Mouse (Mus musculus): ENCODE data around the gene Ints11. TPM values are rescaled to one million over a fixed set of nuclear protein-coding genes. Genes with fewer than 3 reads are reported as not detected.

Gene Ints11
- polyA plus RNA-seq, 1 experiment, result 21.7 TPM

DNA sequence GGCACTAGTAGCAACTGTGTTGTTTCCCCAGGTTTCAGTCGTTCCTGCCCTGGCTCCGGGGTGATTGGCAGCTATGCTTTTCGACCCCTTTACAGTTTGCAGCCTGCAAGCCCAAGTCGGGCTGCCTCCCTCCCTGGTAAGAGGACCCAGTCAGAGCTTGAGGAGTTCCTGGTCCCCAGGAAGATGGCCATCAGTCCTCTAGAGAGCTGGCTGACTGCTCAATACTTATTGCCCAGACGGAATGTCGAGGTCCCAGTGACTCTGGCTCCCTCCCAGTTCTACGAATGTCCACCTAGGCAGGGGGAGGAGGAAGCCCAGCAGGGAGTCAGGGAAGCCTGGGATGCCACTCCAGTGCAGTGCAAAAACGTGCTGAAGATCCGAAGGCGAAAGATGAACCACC is 37.0 kb upstream of the Ints11 start:
- no peak for TF ChIP-seq POLR2A (IDR thresholded peaks at IDR 0.05; ENCODE audit: control insufficient read depth, low read depth, low read length)
- TF ChIP-seq CTCF (IDR thresholded peaks at IDR 0.05; ENCODE audit: control insufficient read depth, insufficient read depth, insufficient replicate concordance, low read depth, low read length), result no peak
- peaks cover 2% of the 10 kb centered on the region; the same call in 1 of the 2 replicates for H3K4me1 ChIP-seq (ENCODE audit: control insufficient read depth, insufficient read depth, low read length)
- H3K36me3 ChIP-seq (ENCODE audit: control insufficient read depth, insufficient read depth, low read length), result no peaks in the 10 kb centered on the region
- peak overlapping the region; percentile 88 for H3K4me3 ChIP-seq (ENCODE audit: control insufficient read depth, low read depth, low read length)
- H3K27me3 ChIP-seq (ENCODE audit: control insufficient read depth, insufficient read depth, low read length), result no peaks in the 10 kb centered on the region
- H3K27ac ChIP-seq (ENCODE audit: control insufficient read depth, insufficient read depth, low read depth, low read length), result no peak overlapping the region

- Histone ChIP-seq H3K27me3 (ENCODE audit: control insufficient read depth, insufficient read depth, low read length) (no peaks in the 10 kb centered on the region), H3K4me3 (ENCODE audit: control insufficient read depth, low read depth, low read length) (no peak overlapping the region), H3K36me3 (ENCODE audit: control insufficient read depth, insufficient read depth, low read length) (no peaks in the 10 kb centered on the region), H3K4me1 (ENCODE audit: control insufficient read depth, insufficient read depth, low read length) (peaks cover 7% of the 10 kb centered on the region), H3K27ac (ENCODE audit: control insufficient read depth, insufficient read depth, low read depth, low read length) (no peak overlapping the region)
- TF ChIP-seq POLR2A (IDR thresholded peaks at IDR 0.05; ENCODE audit: control insufficient read depth, low read depth, low read length), result no peak
- no peak for TF ChIP-seq CTCF (IDR thresholded peaks at IDR 0.05; ENCODE audit: control insufficient read depth, insufficient read depth, insufficient replicate concordance, low read depth, low read length)
Measured at GRCm38 (mm10) chr4:155833234-155833633, 36.1 kb upstream of the Ints11 start.

DNA sequence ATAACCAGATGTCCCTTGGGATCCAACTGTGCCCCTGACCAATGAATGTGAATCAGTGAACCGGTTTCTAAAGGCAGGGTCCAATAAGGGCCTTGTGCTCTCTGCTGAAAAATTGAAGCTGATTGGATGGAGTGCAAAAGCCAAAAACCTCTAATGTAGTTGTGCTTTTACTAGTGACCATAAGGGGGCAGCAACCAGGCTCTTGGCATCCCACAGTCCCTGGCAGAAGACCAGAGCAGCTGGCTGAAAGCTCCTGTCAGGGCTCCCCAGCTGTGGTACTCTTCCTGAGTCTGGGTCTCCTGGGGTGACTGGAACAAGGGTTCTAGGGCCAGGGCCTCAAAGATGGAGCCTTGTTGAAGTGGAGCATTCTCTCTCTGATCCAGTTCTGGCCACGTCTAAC is 35.5 kb upstream of the Ints11 start:
- Histone ChIP-seq H3K4me3 (ENCODE audit: control insufficient read depth, low read depth, low read length) (no peak overlapping the region), H3K4me1 (ENCODE audit: control insufficient read depth, insufficient read depth, low read length) (peaks cover 7% of the 10 kb centered on the region), H3K36me3 (ENCODE audit: control insufficient read depth, insufficient read depth, low read length) (no peaks in the 10 kb centered on the region), H3K27ac (ENCODE audit: control insufficient read depth, insufficient read depth, low read depth, low read length) (no peak overlapping the region), H3K27me3 (ENCODE audit: control insufficient read depth, insufficient read depth, low read length) (no peaks in the 10 kb centered on the region)
- TF ChIP-seq CTCF (IDR thresholded peaks at IDR 0.05; ENCODE audit: control insufficient read depth, insufficient read depth, insufficient replicate concordance, low read depth, low read length) (peak; percentile 36; the same call in 1 of the 2 replicates), POLR2A (IDR thresholded peaks at IDR 0.05; ENCODE audit: control insufficient read depth, low read depth, low read length) (no peak)

DNA sequence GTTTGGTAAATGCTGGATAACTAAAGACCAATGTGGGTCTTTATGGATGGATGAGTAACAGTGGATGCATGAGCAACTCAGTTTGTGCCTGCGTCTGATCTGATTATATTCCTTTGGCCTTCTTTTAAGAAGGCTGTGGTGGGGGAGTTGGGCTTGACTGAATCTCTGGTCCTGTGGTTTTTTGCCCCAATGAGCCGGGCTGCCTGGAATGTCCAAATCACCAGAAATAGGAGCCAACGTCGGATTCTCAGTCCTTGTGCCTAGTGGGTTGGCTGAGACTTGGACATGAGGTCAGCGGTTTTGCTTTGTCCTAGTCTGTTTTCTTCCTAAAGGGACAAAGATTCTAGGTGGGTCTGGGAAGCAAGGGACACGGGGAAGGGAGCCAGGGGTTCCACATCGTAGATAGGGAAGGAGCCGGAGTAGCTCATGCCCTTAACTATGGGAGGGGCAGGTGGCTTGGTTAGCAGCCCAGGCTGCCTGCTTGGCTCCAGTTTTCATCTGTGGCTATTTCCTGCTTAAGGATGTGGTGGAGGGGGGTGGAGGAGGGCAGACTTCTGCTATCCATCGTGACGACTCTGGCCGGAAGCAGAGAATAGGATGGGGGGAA is 31.8 kb upstream of the Ints11 start:
- no peak for TF ChIP-seq CTCF (IDR thresholded peaks at IDR 0.05; ENCODE audit: control insufficient read depth, insufficient read depth, insufficient replicate concordance, low read depth, low read length)
- TF ChIP-seq POLR2A (IDR thresholded peaks at IDR 0.05; ENCODE audit: control insufficient read depth, low read depth, low read length), result no peak
- H3K27ac ChIP-seq (ENCODE audit: control insufficient read depth, insufficient read depth, low read depth, low read length), result peak overlapping the region; percentile 63
- H3K4me1 ChIP-seq (ENCODE audit: control insufficient read depth, insufficient read depth, low read length), result peaks cover 22% of the 10 kb centered on the region

GRCm38 (mm10) chr4:155838187-155839153 is 30.9 kb upstream of the Ints11 start:
- H3K27ac ChIP-seq (ENCODE audit: control insufficient read depth, insufficient read depth, low read depth, low read length), result peak overlapping the region; percentile 63
- H3K36me3 ChIP-seq (ENCODE audit: control insufficient read depth, insufficient read depth, low read length), result no peaks in the 10 kb centered on the region; the same call in 1 of the 2 replicates

More for the DNA sequence above, 31.8 kb upstream of the Ints11 start:
- Histone ChIP-seq H3K4me3 (ENCODE audit: control insufficient read depth, low read depth, low read length) (no peak overlapping the region), H3K27me3 (ENCODE audit: control insufficient read depth, insufficient read depth, low read length) (no peaks in the 10 kb centered on the region), H3K36me3 (ENCODE audit: control insufficient read depth, insufficient read depth, low read length) (no peaks in the 10 kb centered on the region)

DNA sequence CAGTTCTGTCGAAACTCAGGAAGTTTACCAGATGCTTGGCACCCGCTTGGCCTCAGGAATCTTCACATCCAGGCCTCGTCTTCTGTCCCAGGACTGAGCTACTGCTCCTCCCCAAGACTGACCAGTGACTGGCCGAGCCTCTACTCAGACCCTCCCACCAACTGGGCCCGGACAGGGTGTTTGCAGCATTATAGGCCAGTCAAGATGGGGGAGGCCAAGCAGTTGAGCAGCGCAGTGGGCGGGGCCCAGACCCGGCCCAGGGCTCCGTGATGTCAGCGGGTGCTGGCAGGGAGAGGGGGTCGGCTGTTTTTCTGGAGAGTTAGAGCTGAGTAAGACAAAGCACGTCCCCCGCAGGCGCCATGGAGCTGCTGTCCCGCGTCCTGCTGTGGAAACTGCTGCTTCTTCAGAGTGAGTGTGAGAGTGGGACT is 29.8 kb upstream of the Ints11 start, which contains the start of gene Mxra8:
Gene Mxra8, plus strand, starts transcription at position 198 of the 428 bp plus-strand sequence.
- Histone ChIP-seq H3K36me3 (ENCODE audit: control insufficient read depth, insufficient read depth, low read length) (no peaks in the 10 kb centered on the region; the same call in 1 of the 2 replicates), H3K27ac (ENCODE audit: control insufficient read depth, insufficient read depth, low read depth, low read length) (peak within 1 kb of the TSS; percentile 64), H3K27me3 (ENCODE audit: control insufficient read depth, insufficient read depth, low read length) (no peaks in the 10 kb centered on the region), H3K4me3 (ENCODE audit: control insufficient read depth, low read depth, low read length) (peak within 1 kb of the TSS; percentile 58), H3K4me1 (ENCODE audit: control insufficient read depth, insufficient read depth, low read length) (peaks cover 22% of the 10 kb centered on the region)
- TF ChIP-seq CTCF (IDR thresholded peaks at IDR 0.05; ENCODE audit: control insufficient read depth, insufficient read depth, insufficient replicate concordance, low read depth, low read length) (no peak), POLR2A (IDR thresholded peaks at IDR 0.05; ENCODE audit: control insufficient read depth, low read depth, low read length) (no peak)

More at GRCm38 (mm10) chr4:155838187-155839153, 30.9 kb upstream of the Ints11 start:
- Histone ChIP-seq H3K4me3 (ENCODE audit: control insufficient read depth, low read depth, low read length) (no peak overlapping the region), H3K27me3 (ENCODE audit: control insufficient read depth, insufficient read depth, low read length) (no peaks in the 10 kb centered on the region), H3K4me1 (ENCODE audit: control insufficient read depth, insufficient read depth, low read length) (peaks cover 22% of the 10 kb centered on the region)
- no peak for TF ChIP-seq CTCF (IDR thresholded peaks at IDR 0.05; ENCODE audit: control insufficient read depth, insufficient read depth, insufficient replicate concordance, low read depth, low read length)

Measured in testis, adult 2 months (tissue).